Comparison of ENCODE assay signal across 25 mouse cellular contexts in genomic region chr2:135767535-135767934, GRCm38 (mm10).
DNase-seq lines count a peak whose midpoint lies in the region; ATAC-seq lines count a peak whose summit lies in the region.
"Had no signal": no experiment of that assay in that cellular context is flagged by ENCODE, and none has a peak within 500 bp of the region (broad histone marks: within the 10 kb centered on the region; RNA-seq: fewer than 3 reads in every experiment).

No protein-coding gene starts in this region.

- 72% methylated on average over 5 of the region's 5 CpGs for WGBS in heart, embryonic 12.5 days
- WGBS in limb, embryonic 12.5 days, result 53% methylated on average over 5 of the region's 5 CpGs
- 87% methylated on average over 5 of the region's 5 CpGs for WGBS in limb, embryonic 10.5 days
- WGBS in midbrain, embryonic 11.5 days, result 69% methylated on average over 5 of the region's 5 CpGs
- 76% methylated on average over 5 of the region's 5 CpGs for WGBS in midbrain, embryonic 14.5 days
- 46% methylated on average over 5 of the region's 5 CpGs for WGBS in limb, embryonic 15.5 days

- no peak overlapping the region for H3K9ac ChIP-seq in heart, embryonic 12.5 days
- no peak overlapping the region for H3K9ac ChIP-seq in limb, embryonic 12.5 days (replicated peaks)
- no peak overlapping the region for H3K9ac ChIP-seq in midbrain, embryonic 11.5 days (ENCODE audit: low read length)
- H3K9ac ChIP-seq in midbrain, embryonic 14.5 days (replicated peaks; ENCODE audit: low read length), result no peak overlapping the region
- no peak overlapping the region for H3K9ac ChIP-seq in limb, embryonic 15.5 days
- H3K9ac ChIP-seq: embryonic facial prominence, embryonic 15.5 days; liver, postnatal 0 days; midbrain, embryonic 13.5 days; neural tube, embryonic 12.5 days had no signal

- peak overlapping the region; percentile 12; the same call in 1 of the 2 replicates for H3K27ac ChIP-seq in heart, embryonic 12.5 days (ENCODE audit: poor library complexity, severe bottlenecking)
- peak overlapping the region; percentile 84 for H3K27ac ChIP-seq in limb, embryonic 12.5 days
- H3K27ac ChIP-seq in limb, embryonic 10.5 days, result no peak overlapping the region
- H3K27ac ChIP-seq in midbrain, embryonic 11.5 days (ENCODE audit: low read depth, low read length), result no peak overlapping the region
- no peak overlapping the region for H3K27ac ChIP-seq in midbrain, embryonic 14.5 days (replicated peaks; ENCODE audit: low read depth, low read length)
- H3K27ac ChIP-seq in limb, embryonic 15.5 days, result no peak overlapping the region
- H3K27ac ChIP-seq: embryonic facial prominence, embryonic 15.5 days; hindbrain, embryonic 10.5 days; midbrain, embryonic 13.5 days; neural tube, embryonic 12.5 days had no signal

- no peaks in the 10 kb centered on the region for H3K27me3 ChIP-seq in heart, embryonic 12.5 days (replicated peaks)
- H3K27me3 ChIP-seq in limb, embryonic 12.5 days, result no peaks in the 10 kb centered on the region
- H3K27me3 ChIP-seq in limb, embryonic 10.5 days (ENCODE audit: low read depth, poor library complexity, severe bottlenecking), result no peaks in the 10 kb centered on the region
- H3K27me3 ChIP-seq in midbrain, embryonic 11.5 days (ENCODE audit: control insufficient read depth, insufficient read depth, low read length), result no peaks in the 10 kb centered on the region
- H3K27me3 ChIP-seq in midbrain, embryonic 14.5 days (ENCODE audit: control insufficient read depth, insufficient read depth, low read length), result no peaks in the 10 kb centered on the region
- H3K27me3 ChIP-seq in limb, embryonic 15.5 days, result no peaks in the 10 kb centered on the region
- H3K27me3 ChIP-seq: CH12.LX; embryonic facial prominence, embryonic 15.5 days; midbrain, embryonic 13.5 days; neural tube, embryonic 12.5 days had no signal

- H3K4me3 ChIP-seq in heart, embryonic 12.5 days, result no peak overlapping the region
- no peak overlapping the region for H3K4me3 ChIP-seq in limb, embryonic 12.5 days (replicated peaks)
- H3K4me3 ChIP-seq in limb, embryonic 10.5 days, result no peak overlapping the region
- no peak overlapping the region for H3K4me3 ChIP-seq in midbrain, embryonic 11.5 days (ENCODE audit: low read depth, low read length)
- H3K4me3 ChIP-seq in midbrain, embryonic 14.5 days (replicated peaks; ENCODE audit: low read depth, low read length), result no peak overlapping the region
- H3K4me3 ChIP-seq in limb, embryonic 15.5 days, result no peak overlapping the region
- H3K4me3 ChIP-seq: embryonic facial prominence, embryonic 15.5 days; hindbrain, embryonic 10.5 days; midbrain, embryonic 13.5 days; neural tube, embryonic 12.5 days had no signal

- peaks cover 43% of the 10 kb centered on the region for H3K4me1 ChIP-seq in heart, embryonic 12.5 days (replicated peaks)
- H3K4me1 ChIP-seq in limb, embryonic 12.5 days (replicated peaks), result peaks cover 35% of the 10 kb centered on the region
- peaks cover 28% of the 10 kb centered on the region for H3K4me1 ChIP-seq in limb, embryonic 10.5 days
- H3K4me1 ChIP-seq in midbrain, embryonic 11.5 days (ENCODE audit: control insufficient read depth, insufficient read depth, low read length), result peaks cover 7% of the 10 kb centered on the region; the same call in 1 of the 2 replicates
- H3K4me1 ChIP-seq in midbrain, embryonic 14.5 days (ENCODE audit: control insufficient read depth, insufficient read depth, low read length), result peaks cover 16% of the 10 kb centered on the region
- H3K4me1 ChIP-seq in limb, embryonic 15.5 days, result peaks cover 22% of the 10 kb centered on the region
- H3K4me1 ChIP-seq: embryonic facial prominence, embryonic 15.5 days had no signal

- H3K9me3 ChIP-seq in heart, embryonic 12.5 days (replicated peaks), result no peaks in the 10 kb centered on the region
- no peaks in the 10 kb centered on the region for H3K9me3 ChIP-seq in limb, embryonic 12.5 days
- H3K9me3 ChIP-seq in limb, embryonic 10.5 days (replicated peaks), result no peaks in the 10 kb centered on the region
- no peaks in the 10 kb centered on the region for H3K9me3 ChIP-seq in midbrain, embryonic 11.5 days (ENCODE audit: control insufficient read depth, low read length)
- H3K9me3 ChIP-seq in midbrain, embryonic 14.5 days (ENCODE audit: control insufficient read depth, low read length), result no peaks in the 10 kb centered on the region
- H3K9me3 ChIP-seq in limb, embryonic 15.5 days, result no peaks in the 10 kb centered on the region
- H3K9me3 ChIP-seq: embryonic facial prominence, embryonic 15.5 days; hindbrain, embryonic 10.5 days; midbrain, embryonic 13.5 days; neural tube, embryonic 12.5 days had no signal

- no peak overlapping the region for H3K4me2 ChIP-seq in heart, embryonic 12.5 days
- H3K4me2 ChIP-seq in limb, embryonic 12.5 days, result no peak overlapping the region
- no peak overlapping the region for H3K4me2 ChIP-seq in midbrain, embryonic 11.5 days
- no peak overlapping the region for H3K4me2 ChIP-seq in midbrain, embryonic 14.5 days (ENCODE audit: low read length)
- no peak overlapping the region for H3K4me2 ChIP-seq in limb, embryonic 15.5 days
- H3K4me2 ChIP-seq: embryonic facial prominence, embryonic 15.5 days; liver, embryonic 11.5 days; midbrain, embryonic 13.5 days; neural tube, embryonic 12.5 days had no signal

- ATAC-seq in heart, embryonic 12.5 days (ENCODE audit: insufficient number of reproducible peaks, low FRiP score), result no peak
- peak; percentile 80 for ATAC-seq in limb, embryonic 12.5 days (ENCODE audit: insufficient number of reproducible peaks, insufficient read depth, low FRiP score, low TSS enrichment, low read depth)
- ATAC-seq in midbrain, embryonic 11.5 days (ENCODE audit: low FRiP score), result no peak
- no peak for ATAC-seq in midbrain, embryonic 14.5 days (ENCODE audit: low FRiP score, low TSS enrichment)
- 0 out of 2 replicates have a peak, but pooled peaks have one; percentile 44 for ATAC-seq in limb, embryonic 15.5 days (ENCODE audit: insufficient number of reproducible peaks, low FRiP score, low TSS enrichment, low read depth)
- ATAC-seq: activated CD4-positive, CD25-positive, alpha-beta regulatory T cell, adult 4 months; forebrain, embryonic 14.5 days; hindbrain, embryonic 16.5 days; liver, postnatal 0 days had no signal

- DNase-seq in heart, adult 8-10 months (ENCODE audit: low spot score), result no peak
- no peak for DNase-seq in limb, embryonic 10.5 days (ENCODE audit: low spot score)
- DNase-seq in midbrain, embryonic 11.5 days (ENCODE audit: low spot score, missing footprints), result peak; percentile 82
- no peak for DNase-seq in midbrain, embryonic 14.5 days
- no peak for DNase-seq in layer of hippocampus, adult 9-10 months (ENCODE audit: low spot score)
- DNase-seq: adrenal gland, postnatal 14 days; B cell, adult 2 months; cerebellum, adult 9-10 months; kidney, postnatal 25 days; layer of hippocampus, adult 9-11 months; liver, postnatal 0 days; retina, postnatal 1 day had no signal

- H3K36me3 ChIP-seq in heart, embryonic 12.5 days, result no peaks in the 10 kb centered on the region
- H3K36me3 ChIP-seq in limb, embryonic 12.5 days, result no peaks in the 10 kb centered on the region
- no peaks in the 10 kb centered on the region for H3K36me3 ChIP-seq in limb, embryonic 10.5 days
- H3K36me3 ChIP-seq in midbrain, embryonic 11.5 days (ENCODE audit: control insufficient read depth, insufficient read depth, low read length), result no peaks in the 10 kb centered on the region
- H3K36me3 ChIP-seq in midbrain, embryonic 14.5 days (ENCODE audit: control insufficient read depth, insufficient read depth, low read length), result no peaks in the 10 kb centered on the region
- H3K36me3 ChIP-seq in limb, embryonic 15.5 days, result no peaks in the 10 kb centered on the region
- H3K36me3 ChIP-seq: embryonic facial prominence, embryonic 15.5 days; G1E; hindbrain, embryonic 10.5 days; midbrain, embryonic 13.5 days; neural tube, embryonic 12.5 days had no signal

Comparison
In these comparisons a context has a peak if more than half of its experiments do, and no peak if none do; other contexts are left out.
1. H3K27ac ChIP-seq: peak in heart, embryonic 12.5 days (single experiment) and limb, embryonic 12.5 days (single experiment); none in limb, embryonic 10.5 days (single experiment), midbrain, embryonic 11.5 days (single experiment), midbrain, embryonic 14.5 days (single experiment) and limb, embryonic 15.5 days (single experiment).
2. ATAC-seq: peak in limb, embryonic 12.5 days (single experiment) and limb, embryonic 15.5 days (single experiment); none in heart, embryonic 12.5 days (single experiment), midbrain, embryonic 11.5 days (single experiment) and midbrain, embryonic 14.5 days (single experiment).